ENCODE assay signal across 23 mouse cellular contexts in genomic region chr2:104172695-104173348, GRCm38 (mm10). TPM values are rescaled to one million over a fixed set of nuclear protein-coding genes. Genes with fewer than 3 reads are reported as not detected.
DNase-seq lines count a peak whose midpoint lies in the region; ATAC-seq lines count a peak whose summit lies in the region.
"Had no signal": no experiment of that assay in that cellular context is flagged by ENCODE, and none has a peak within 500 bp of the region (broad histone marks: within the 10 kb centered on the region; RNA-seq: fewer than 3 reads in every experiment).

No protein-coding gene starts in this region.

- no peak overlapping the region for H3K4me3 ChIP-seq in hindbrain, embryonic 11.5 days (ENCODE audit: low read depth, low read length)
- H3K4me3 ChIP-seq: embryonic facial prominence, embryonic 13.5 days; forebrain, embryonic 10.5 days; heart, embryonic 13.5 days; hindbrain, embryonic 10.5 days; limb, embryonic 15.5 days; midbrain, embryonic 10.5 days; myocyte; stomach, embryonic 15.5 days had no signal

- peak; percentile 48 for DNase-seq in layer of hippocampus, adult 9-11 months
- DNase-seq in layer of hippocampus, adult 8-10 months (ENCODE audit: low spot score in 2 of 2), result no peak
- DNase-seq in CD4-positive, CD25-positive, alpha-beta regulatory T cell, adult 2 months (ENCODE audit: low read depth, low spot score), result peak; percentile 81
- DNase-seq in MEL-GATA-1-ER (ENCODE audit: extremely low read depth, low read depth), result peak; percentile 76
- peak; percentile 91 for DNase-seq in naive thymus-derived CD4-positive, alpha-beta T cell, adult 2 months (ENCODE audit: low read depth)
- DNase-seq in cerebellum, postnatal 4 days (ENCODE audit: low spot score in 2 of 2), result no peak
- DNase-seq in gastrocnemius, postnatal 25 days, result no peak
- no peak for DNase-seq in hindbrain, embryonic 11.5 days (ENCODE audit: low spot score)
- DNase-seq: adrenal gland, postnatal 10 days; cerebellum, postnatal 10 days; kidney, adult 8-10 months; lung, adult 2 months; right cerebral cortex, postnatal 25 days had no signal

- no peaks in the 10 kb centered on the region for H3K36me3 ChIP-seq in hindbrain, embryonic 11.5 days (ENCODE audit: control insufficient read depth, insufficient read depth, low read length)
- H3K36me3 ChIP-seq: embryonic facial prominence, embryonic 13.5 days; forebrain, embryonic 10.5 days; heart, embryonic 13.5 days; hindbrain, embryonic 10.5 days; limb, embryonic 15.5 days; midbrain, embryonic 10.5 days; stomach, embryonic 15.5 days had no signal

- H3K4me2 ChIP-seq in hindbrain, embryonic 11.5 days (replicated peaks; ENCODE audit: low read depth, low read length), result no peak overlapping the region
- H3K4me2 ChIP-seq: embryonic facial prominence, embryonic 13.5 days; heart, embryonic 13.5 days; limb, embryonic 15.5 days; stomach, embryonic 15.5 days had no signal

- no peaks in the 10 kb centered on the region for H3K4me1 ChIP-seq in hindbrain, embryonic 11.5 days (replicated peaks; ENCODE audit: control insufficient read depth, insufficient read depth, low read length)

- no peaks in the 10 kb centered on the region for H3K9me3 ChIP-seq in hindbrain, embryonic 11.5 days (ENCODE audit: control insufficient read depth, low read length)
- H3K9me3 ChIP-seq: embryonic facial prominence, embryonic 13.5 days; forebrain, embryonic 10.5 days; heart, embryonic 13.5 days; hindbrain, embryonic 10.5 days; limb, embryonic 15.5 days; midbrain, embryonic 10.5 days; stomach, embryonic 15.5 days had no signal

- H3K9ac ChIP-seq in hindbrain, embryonic 11.5 days (ENCODE audit: low read depth, low read length), result no peak overlapping the region
- H3K9ac ChIP-seq: embryonic facial prominence, embryonic 13.5 days; heart, embryonic 13.5 days; limb, embryonic 15.5 days; stomach, embryonic 15.5 days had no signal

- ATAC-seq in hindbrain, embryonic 11.5 days (ENCODE audit: low FRiP score), result no peak

- 75% methylated on average over 11 of the region's 11 CpGs for WGBS in hindbrain, embryonic 11.5 days

- H3K27ac ChIP-seq in hindbrain, embryonic 11.5 days (ENCODE audit: low read depth, low read length), result no peak overlapping the region
- H3K27ac ChIP-seq: embryonic facial prominence, embryonic 13.5 days; forebrain, embryonic 10.5 days; heart, embryonic 13.5 days; hindbrain, embryonic 10.5 days; limb, embryonic 15.5 days; midbrain, embryonic 10.5 days; stomach, embryonic 15.5 days had no signal

- H3K27me3 ChIP-seq in hindbrain, embryonic 11.5 days (ENCODE audit: control insufficient read depth, insufficient read depth, low read length), result no peaks in the 10 kb centered on the region
- H3K27me3 ChIP-seq: CH12.LX; embryonic facial prominence, embryonic 13.5 days; heart, embryonic 13.5 days; limb, embryonic 15.5 days; stomach, embryonic 15.5 days had no signal

RNA-seq across cellular contexts. Expression of gene A930018P22Rik, which starts 50.3 kb away (rescaled TPM):
- under 1 TPM in 1 of 4 experiments, not detected in 3; 0.54 TPM for total RNA-seq in layer of hippocampus, adult 8-10 months (2022)
- 1 to 10 TPM; 1.0 to 1.3 TPM for total RNA-seq in gastrocnemius, postnatal 25 days (2021)
- 0.18 TPM in 1 of 2 replicates, not detected in the other for polyA plus RNA-seq in hindbrain, embryonic 11.5 days (2014; fragmentation: Nextera tagmentation; extraction: Ambion mirVana)
- total RNA-seq: CH12.LX had no signal
- polyA plus RNA-seq: embryonic facial prominence, embryonic 13.5 days; forebrain, embryonic 10.5 days; large intestine, adult 2 months; limb, embryonic 15.5 days had no signal

Comparison
In these comparisons a context has a peak if more than half of its experiments do, and no peak if none do; other contexts are left out.
1. DNase-seq: peak in layer of hippocampus, adult 9-11 months (single experiment), CD4-positive, CD25-positive, alpha-beta regulatory T cell, adult 2 months (single experiment), MEL-GATA-1-ER (single experiment) and naive thymus-derived CD4-positive, alpha-beta T cell, adult 2 months (single experiment); none in layer of hippocampus, adult 8-10 months (0 of 2), cerebellum, postnatal 4 days (0 of 2), gastrocnemius, postnatal 25 days (single experiment) and hindbrain, embryonic 11.5 days (single experiment).